Mouse (Mus musculus) brain, embryonic 14.5 days (tissue): Measurements from ENCODE around the gene Il31ra.

Experiments used
- CTCF ChIP-seq: fragments of 200-500 bp; IDR thresholded peaks from 2 replicates; pipeline ENCODE4 v1.5.1; 2012; ENCODE audit warnings: inconsistent platforms, mild to moderate bottlenecking, moderate library complexity, borderline replicate concordance; ENCODE audit not compliant: insufficient read depth, insufficient read length; ENCODE audit errors: extremely low read depth
- POLR2A ChIP-seq: fragments of 200-500 bp; IDR thresholded peaks from 2 replicates; pipeline ENCODE4 v1.6.1; 2012; ENCODE audit warnings: mild to moderate bottlenecking, inconsistent platforms, borderline replicate concordance; ENCODE audit not compliant: poor library complexity, insufficient read depth, insufficient read length, severe bottlenecking; ENCODE audit errors: extremely low read depth

DNA sequence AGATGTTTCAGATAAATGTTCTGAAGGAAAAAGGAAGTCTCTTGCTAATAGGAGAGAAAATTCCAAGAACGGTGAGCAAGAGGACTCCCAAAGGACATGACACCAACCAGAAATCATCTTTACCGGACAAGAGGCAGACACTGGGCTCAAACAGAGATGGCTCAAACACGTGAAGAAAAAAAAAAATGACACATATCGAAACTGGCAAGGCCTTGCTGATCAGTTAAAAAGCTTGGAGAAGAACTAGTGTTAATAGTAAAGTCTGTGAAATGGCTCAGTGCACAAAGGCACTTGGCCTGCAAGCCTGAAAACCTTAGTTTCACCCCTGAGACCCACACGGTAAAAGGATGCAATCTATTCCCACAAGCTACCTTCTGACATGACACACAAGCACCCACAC is 23.4 kb downstream of the Il31ra start:
- no peak for TF ChIP-seq CTCF
- no peak for TF ChIP-seq POLR2A
